Mouse (Mus musculus) right cerebral cortex, postnatal 25 days (tissue): ENCODE measurements around the gene Flvcr1.

ENCODE experiments used
- DNase-seq: peaks from one replicate; pipeline ENCODE4 v3.0.0; 2022

The Flvcr1 gene

GRCm38 (mm10) chr1:191026021-191026713 lies at the start of gene Flvcr1:
Gene Flvcr1 (minus strand): TSS chr1:191026158.
- peak; percentile 98 for DNase-seq

GRCm38 (mm10) chr1:191075199-191075883 lies 49.4 kb upstream of the Flvcr1 start:
- DNase-seq = peak; percentile 35

DNA sequence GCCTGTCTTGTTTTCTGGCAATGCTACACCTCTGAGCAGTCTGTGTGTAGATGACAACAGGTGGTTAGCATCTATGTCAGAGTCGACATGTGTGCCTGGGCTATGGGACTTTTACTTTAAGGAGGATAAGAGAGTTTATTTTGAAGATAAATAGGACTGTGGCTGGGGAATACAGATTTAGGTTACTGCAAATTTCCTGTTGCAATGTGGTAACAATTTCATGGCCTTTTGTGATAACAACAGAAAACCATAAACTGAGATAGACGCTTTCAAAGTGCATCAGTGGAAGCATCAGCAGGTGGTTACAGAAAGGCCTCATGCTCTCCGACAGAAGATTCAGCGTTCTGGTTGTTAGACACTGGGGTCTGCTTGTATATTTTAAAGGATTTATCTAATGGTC lies 47.5 kb upstream of the Flvcr1 start:
- DNase-seq = no peak

GRCm38 (mm10) chr1:191073001-191073400 lies 47.0 kb upstream of the Flvcr1 start:
- DNase-seq = no peak

DNA sequence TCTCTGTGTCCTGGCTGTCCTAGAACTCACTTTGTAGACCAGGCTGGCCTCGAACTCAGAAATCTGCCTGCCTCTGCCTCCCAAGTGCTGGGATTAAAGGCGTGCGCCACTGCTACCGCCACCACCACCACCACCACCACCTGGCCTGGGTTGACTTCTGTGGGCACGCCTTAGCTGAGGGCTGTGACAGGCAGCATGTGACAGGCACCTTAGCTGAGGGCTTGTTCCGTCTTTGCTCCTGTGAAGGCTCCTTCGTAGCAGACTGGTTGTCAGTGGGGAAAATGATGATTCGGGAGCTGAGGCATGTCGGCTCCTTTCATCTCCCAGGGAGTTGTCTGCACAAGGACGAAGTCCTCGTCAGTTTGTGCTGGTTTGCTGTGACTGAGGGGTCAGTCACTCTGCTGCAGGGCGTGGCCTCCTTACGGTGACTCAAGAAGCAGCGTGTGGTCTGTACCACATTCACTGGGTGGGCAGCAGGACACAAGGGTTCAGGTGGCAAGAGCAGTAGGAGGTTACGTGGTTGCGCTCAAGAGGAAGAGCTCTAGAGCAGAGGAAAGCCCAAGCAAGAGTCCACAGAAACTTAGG lies 46.5 kb upstream of the Flvcr1 start:
- no peak for DNase-seq

DNA sequence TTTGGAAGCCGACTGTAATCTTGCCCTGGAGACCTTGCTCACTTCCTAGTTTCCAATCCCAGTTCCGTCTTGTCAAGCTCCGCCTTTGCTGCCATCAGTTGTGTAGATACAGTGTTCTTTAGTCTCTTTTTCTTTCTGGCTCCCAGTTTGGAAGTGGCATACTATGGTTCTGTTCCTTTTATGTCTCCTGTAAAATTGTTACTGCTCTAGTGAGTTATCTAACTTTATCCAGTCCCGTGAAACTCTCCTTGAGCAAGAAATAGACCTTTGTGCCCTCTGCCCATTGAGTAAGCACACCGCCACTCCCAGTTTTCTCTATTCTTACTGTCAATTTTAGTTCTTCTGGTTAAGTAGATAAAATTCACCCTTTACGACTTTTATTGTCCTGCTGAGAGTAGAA lies 45.7 kb upstream of the Flvcr1 start:
- no peak for DNase-seq

DNA sequence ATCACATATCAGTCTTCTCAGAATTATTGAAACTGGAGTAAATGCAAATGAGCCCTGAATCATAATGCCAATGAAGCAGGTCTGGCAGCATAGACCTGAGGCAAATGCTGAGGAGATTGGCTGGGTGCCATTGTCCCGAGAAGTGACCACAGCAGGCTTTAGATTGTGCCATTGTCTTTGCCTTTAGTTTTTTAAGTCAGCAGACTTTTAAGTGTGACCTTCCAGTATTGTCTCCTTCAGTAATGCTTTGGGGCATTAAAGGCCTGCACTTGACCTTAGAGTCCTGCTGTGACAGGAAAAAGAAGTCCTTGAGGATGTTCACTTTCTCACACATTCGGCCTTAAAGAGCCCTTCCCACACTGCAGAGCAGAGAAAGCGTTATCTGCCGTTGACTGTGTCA lies 44.3 kb upstream of the Flvcr1 start:
- no peak for DNase-seq

DNA sequence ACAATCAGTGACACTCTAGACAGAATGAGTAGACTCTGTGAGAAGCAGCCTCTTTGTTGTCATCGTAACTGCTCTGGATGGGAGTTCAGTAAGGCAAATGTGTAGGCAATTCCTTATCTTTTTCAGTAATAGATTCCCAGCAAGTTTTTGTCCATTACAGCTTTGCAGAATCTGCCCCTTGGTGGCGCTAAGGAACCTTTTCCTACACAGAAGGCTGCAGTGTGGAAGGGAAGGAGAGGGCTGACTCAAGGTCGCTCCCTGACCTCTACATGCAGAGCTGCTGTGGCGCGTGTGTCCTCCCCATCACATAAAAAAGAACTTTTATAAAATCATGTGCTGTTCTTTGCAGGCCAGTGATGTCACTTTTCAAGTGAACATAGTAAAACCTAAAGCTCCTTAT lies 42.4 kb upstream of the Flvcr1 start:
- no peak for DNase-seq

GRCm38 (mm10) chr1:191065188-191065587 lies 39.2 kb upstream of the Flvcr1 start:
- DNase-seq = no peak

DNA sequence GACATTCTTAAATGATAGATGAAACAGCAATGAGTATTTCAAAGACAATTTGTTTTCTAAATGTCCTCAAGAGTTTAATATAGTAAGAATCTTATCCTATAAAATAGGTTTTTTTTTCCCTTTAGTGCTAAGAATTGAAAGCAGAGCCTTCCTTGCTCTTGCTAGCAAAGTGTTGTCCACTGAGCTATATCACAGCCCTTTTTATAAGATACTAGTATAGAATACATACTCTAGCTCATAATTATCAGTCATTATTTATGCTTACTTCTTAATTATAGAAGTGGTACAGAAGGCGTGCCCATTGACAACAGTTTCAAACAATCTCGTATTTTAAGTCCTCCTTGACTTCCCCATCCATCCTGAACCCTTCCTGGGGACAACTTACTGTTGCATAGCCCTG lies 38.6 kb upstream of the Flvcr1 start:
- DNase-seq = no peak

- no peak for DNase-seq
Measured at GRCm38 (mm10) chr1:191063700-191064099, 37.7 kb upstream of the Flvcr1 start.

- peak; percentile 90 for DNase-seq
Measured at GRCm38 (mm10) chr1:191062781-191063485, 37.0 kb upstream of the Flvcr1 start, which contains the start of the genes Tatdn3 and Nsl1. Gene Tatdn3 (minus strand): TSS chr1:191062932. Gene Nsl1 (plus strand): TSS chr1:191063012.

DNA sequence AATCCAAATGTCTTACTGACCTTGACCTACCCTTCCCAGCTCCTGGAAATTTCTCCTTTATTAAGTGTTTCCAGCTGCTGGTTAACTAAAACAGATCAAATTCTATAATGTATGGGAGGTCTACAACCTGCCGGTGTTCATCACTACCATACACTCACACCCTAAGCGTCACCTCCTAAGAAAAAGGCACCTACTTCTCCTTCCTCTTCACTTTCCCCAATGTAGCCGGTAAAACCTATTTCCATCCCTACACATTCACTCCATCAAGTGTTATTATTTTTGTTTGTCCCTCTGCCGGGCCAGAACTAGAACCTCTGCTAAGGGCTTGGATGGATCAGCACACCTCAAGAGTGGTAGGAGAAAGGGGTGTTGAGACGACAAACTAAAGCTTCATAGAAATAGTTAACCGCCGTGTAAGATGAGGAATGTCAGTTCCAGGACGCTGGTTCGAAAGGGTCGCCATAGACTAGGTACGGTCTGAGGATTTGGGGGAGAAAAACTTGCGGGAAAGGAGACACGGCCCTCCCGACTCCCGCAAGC lies 36.4 kb upstream of the Flvcr1 start:
- DNase-seq = no peak

DNA sequence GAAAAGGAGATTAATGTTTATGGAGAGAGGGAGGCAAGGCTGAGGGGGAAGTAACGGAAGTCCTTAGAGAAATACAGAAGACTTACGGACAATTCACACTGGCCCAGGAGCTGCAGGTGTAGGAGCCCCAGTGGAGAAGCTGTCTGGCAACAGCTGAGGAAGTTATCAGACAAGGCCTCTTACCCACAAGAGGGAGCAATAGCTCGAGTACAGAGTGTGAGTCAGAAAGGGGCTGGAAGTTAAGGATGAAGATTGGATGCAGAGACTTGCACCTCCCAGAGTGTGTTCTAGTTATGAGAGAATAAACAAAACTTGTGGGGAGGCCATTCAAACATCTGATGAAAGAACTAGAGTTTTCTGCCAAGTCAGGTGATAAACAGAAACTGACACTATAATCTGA lies 31.5 kb upstream of the Flvcr1 start:
- no peak for DNase-seq

- DNase-seq = no peak
Measured at GRCm38 (mm10) chr1:191055533-191055873, 29.5 kb upstream of the Flvcr1 start.

DNA sequence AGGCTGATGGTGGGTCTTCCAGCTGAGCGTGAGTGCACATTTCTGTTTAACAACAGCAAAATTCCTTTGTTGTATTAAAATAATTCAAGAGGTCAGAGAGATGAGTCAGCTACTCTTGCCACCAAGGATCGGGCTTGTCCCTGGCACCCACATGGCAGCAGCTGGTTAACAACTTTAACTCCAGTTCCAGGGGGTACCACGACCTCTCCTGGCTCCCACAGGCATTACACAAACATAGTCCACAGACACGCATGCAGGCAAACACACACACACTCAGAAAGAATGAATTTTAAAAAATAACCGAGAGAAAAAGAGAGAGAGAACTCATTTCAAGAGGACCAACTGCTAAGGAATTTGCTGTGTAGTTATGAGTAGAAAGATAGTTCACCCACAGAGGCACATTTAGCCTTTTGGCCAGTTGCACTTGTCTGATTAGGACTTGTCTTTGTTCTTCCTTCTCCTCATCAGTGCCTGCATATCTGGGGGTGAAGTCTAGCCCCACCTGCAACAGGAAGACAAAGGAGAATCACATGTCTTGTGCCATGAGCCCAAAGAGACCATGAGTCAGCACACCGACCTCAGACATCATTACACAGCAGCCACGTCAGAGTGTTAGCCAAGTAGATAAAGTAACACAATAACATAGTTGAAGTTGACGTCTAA lies 29.0 kb upstream of the Flvcr1 start:
- no peak for DNase-seq

- DNase-seq = no peak
Measured at GRCm38 (mm10) chr1:191053555-191053954, 27.6 kb upstream of the Flvcr1 start.

GRCm38 (mm10) chr1:191046231-191046824 lies 20.4 kb upstream of the Flvcr1 start:
- DNase-seq = no peak

DNA sequence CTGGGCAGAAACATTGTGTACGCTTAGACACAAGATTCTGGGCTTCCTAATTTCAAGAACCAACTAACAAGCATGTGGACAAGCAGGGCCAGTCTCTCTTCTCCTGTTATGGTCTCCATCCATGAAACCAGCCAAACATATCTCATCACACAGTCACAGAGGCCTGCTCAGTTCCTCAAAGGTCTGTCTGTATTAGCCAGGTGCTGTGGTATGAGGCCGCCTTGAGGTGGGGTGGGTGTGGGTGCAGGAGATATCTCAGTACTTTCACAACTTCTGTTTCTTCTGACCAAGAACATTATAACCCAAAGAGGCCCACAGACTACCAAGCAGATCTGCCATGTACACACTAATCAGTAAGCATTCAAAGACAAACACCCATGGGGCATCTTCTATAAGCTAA lies 19.3 kb upstream of the Flvcr1 start:
- DNase-seq = no peak

- no peak for DNase-seq
Measured at GRCm38 (mm10) chr1:191042688-191043087, 16.7 kb upstream of the Flvcr1 start.

GRCm38 (mm10) chr1:191042106-191042505 lies 16.1 kb upstream of the Flvcr1 start:
- DNase-seq = no peak

DNA sequence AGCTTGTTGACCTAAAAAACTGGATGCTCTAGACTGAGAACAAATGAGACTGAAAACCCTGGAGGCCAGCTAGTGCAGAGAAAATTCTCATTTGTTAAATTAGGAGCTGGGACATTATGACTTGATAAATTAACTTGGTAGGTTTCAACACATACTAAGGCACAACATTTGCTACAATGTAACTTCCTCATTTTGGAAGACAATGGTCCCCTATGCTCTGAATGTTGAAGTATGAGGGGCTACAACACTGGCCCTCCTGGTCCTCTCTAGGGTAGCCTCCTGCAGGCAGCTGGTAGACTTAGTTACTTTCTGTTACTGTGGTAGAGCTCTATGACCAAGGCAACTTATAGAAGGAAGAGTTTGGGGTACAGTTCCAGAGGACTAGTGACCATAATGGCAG lies 15.4 kb upstream of the Flvcr1 start:
- DNase-seq = no peak
